Mouse (Mus musculus) midbrain, embryonic 14.5 days (tissue): ENCODE measurements around the gene Gpr35. TPM values are rescaled to one million over a fixed set of nuclear protein-coding genes. Genes with fewer than 3 reads are reported as not detected.

Experiments used
- ATAC-seq: fragments of 200-750 bp; cut with Nextera tagmentation; 2 replicates; pipeline ENCODE4 v1.8.0; 2017; ENCODE audit warnings: moderate number of reproducible peaks, moderate library complexity; ENCODE audit not compliant: low FRiP score, low TSS enrichment
- DNase-seq: peaks from one replicate; pipeline ENCODE4 v3.0.0-alpha.2; 2015
- H3K27ac ChIP-seq: fragments of 300-500 bp; sonication (generic); replicated peaks from 2 replicates; pipeline ENCODE4 v1.5.1; 2014; ENCODE audit warnings: mild to moderate bottlenecking, low read depth, low read length, moderate library complexity
- H3K27me3 ChIP-seq: fragments of 300-500 bp; sonication (generic); 2 replicates; pipeline ENCODE4 v1.6.1; 2014; ENCODE audit warnings: low read length, control low read depth, mixed read lengths; ENCODE audit not compliant: control insufficient read depth, insufficient read depth
- H3K36me3 ChIP-seq: fragments of 300-500 bp; sonication (generic); 2 replicates; pipeline ENCODE4 v1.6.1; 2014; ENCODE audit warnings: low read length, control low read depth; ENCODE audit not compliant: control insufficient read depth, insufficient read depth
- H3K4me1 ChIP-seq: fragments of 300-500 bp; sonication (generic); 2 replicates; pipeline ENCODE4 v1.6.1; 2014; ENCODE audit warnings: mild to moderate bottlenecking, antibody characterized with exemption, low read length, control low read depth; ENCODE audit not compliant: control insufficient read depth, insufficient read depth
- H3K4me2 ChIP-seq: fragments of 300-500 bp; sonication (generic); 2 replicates; pipeline ENCODE4 v1.6.1; 2014; ENCODE audit warnings: mild to moderate bottlenecking, low read length, moderate library complexity
- H3K4me3 ChIP-seq: fragments of 300-500 bp; sonication (generic); replicated peaks from 2 replicates; pipeline ENCODE4 v1.5.1; 2014; ENCODE audit warnings: low read depth, low read length
- H3K9ac ChIP-seq: fragments of 300-500 bp; sonication (generic); replicated peaks from 2 replicates; pipeline ENCODE4 v1.6.1; 2014; ENCODE audit warnings: mild to moderate bottlenecking, low read length, moderate library complexity
- H3K9me3 ChIP-seq: fragments of 300-500 bp; sonication (generic); 2 replicates; pipeline ENCODE4 v1.6.1; 2016; ENCODE audit warnings: low read length, control low read depth, mixed read lengths; ENCODE audit not compliant: control insufficient read depth
- WGBS: fragments of 180-500 bp; shearing (Covaris S2); extraction: QIAGEN DNeasy Blood & Tissue Kit; methylation state at CpG from one replicate; pipeline ENCODE4 v1.1.7; 2014; 5-methylcytosine and 5-hydroxymethylcytosine counted together
- polyA plus RNA-seq: library from polyadenylated mRNA; unstranded; fragments of >200 nt; fragmentation: Nextera tagmentation; extraction: Ambion mirVana; gene quantifications from 2 replicates; pipeline ENCODE4 v1.2.1, GENCODE M21; 2014

Gene Gpr35
- polyA plus RNA-seq, 1 experiment from 2014 or later: 1.3 TPM

DNA sequence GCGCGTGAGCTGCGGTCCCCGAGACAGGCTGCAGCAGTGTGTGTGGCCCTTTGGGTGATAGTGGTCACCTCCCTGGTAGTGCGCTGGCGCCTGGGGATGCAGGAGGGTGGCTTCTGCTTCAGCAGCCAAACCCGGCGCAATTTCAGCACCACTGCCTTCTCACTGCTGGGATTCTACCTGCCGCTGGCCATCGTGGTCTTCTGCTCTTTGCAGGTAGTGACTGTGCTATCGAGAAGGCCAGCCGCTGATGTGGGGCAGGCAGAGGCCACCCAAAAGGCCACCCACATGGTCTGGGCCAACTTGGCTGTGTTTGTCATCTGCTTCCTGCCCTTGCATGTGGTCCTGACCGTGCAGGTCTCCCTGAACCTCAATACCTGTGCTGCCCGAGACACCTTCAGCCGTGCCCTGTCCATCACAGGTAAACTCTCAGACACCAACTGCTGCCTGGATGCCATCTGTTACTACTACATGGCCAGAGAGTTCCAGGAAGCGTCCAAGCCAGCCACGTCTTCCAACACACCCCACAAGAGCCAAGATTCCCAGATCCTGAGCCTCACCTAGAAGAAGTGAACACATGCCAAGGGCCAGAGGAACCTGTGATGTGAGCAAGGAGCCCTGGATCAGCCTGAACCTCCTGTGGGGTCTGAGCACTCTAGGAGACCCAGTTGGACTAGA lies 32.4 kb downstream of the Gpr35 start:
- DNase-seq (no peak), ATAC-seq (no peak)
- H3K9me3 ChIP-seq: no peaks in the 10 kb centered on the region
- no peak overlapping the region for H3K4me3 ChIP-seq
- H3K4me1 ChIP-seq: no peaks in the 10 kb centered on the region
- WGBS: 91% methylated on average over 17 of the region's 17 CpGs
- H3K9ac ChIP-seq: no peak overlapping the region
- H3K4me2 ChIP-seq: no peak overlapping the region
- H3K36me3 ChIP-seq: no peaks in the 10 kb centered on the region
- H3K27me3 ChIP-seq: no peaks in the 10 kb centered on the region
- H3K27ac ChIP-seq: no peak overlapping the region

DNA sequence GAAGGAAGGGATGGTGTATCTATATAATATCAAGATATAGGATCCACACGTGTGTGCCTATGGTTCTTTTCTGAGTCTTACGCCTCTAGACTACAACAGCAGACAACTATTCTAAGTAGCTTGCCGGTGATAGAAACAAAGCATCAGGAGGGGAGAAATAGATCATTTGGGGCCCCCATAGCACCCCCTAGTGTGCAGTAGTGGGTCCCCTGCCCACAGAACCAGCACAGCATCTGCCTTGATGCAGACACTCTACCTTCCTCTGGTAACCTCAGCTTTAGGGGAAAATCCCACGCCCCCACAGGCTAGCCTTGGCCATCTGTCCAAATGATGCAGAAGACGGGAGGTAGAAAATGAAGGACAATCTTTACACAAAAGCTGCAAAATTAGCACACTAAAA lies 34.3 kb downstream of the Gpr35 start:
- H3K4me1 ChIP-seq: no peaks in the 10 kb centered on the region
- H3K4me3 ChIP-seq: no peak overlapping the region
- WGBS: 94% methylated on average over 5 of the region's 5 CpGs
- no peak for ATAC-seq
- no peaks in the 10 kb centered on the region for H3K27me3 ChIP-seq
- H3K27ac ChIP-seq: no peak overlapping the region
- no peaks in the 10 kb centered on the region for H3K9me3 ChIP-seq
- H3K4me2 ChIP-seq: no peak overlapping the region
- no peak for DNase-seq
- H3K9ac ChIP-seq: no peak overlapping the region
- no peaks in the 10 kb centered on the region for H3K36me3 ChIP-seq

DNA sequence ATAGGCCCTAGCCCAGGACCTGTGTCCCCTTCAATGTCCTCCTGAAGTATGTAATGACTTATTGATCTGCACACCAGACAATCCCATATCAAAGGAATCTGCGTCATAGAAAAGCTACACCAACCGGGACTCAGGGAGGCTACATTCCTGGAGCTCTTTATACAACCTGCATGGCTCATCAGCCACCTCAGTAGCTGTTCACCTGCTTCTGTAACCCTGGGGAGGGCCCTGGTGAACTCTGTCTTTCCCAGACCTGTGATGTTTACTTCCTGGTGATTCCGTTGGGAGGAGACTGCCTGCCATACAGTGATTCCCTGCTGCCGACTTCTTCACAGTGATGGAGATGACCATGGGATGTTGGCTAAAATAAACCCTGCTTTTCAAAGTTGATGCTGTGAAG lies 38.2 kb downstream of the Gpr35 start:
- no peaks in the 10 kb centered on the region for H3K9me3 ChIP-seq
- ATAC-seq (no peak), DNase-seq (no peak)
- no peak overlapping the region for H3K4me3 ChIP-seq
- no peaks in the 10 kb centered on the region for H3K36me3 ChIP-seq
- no peak overlapping the region for H3K9ac ChIP-seq
- no peak overlapping the region for H3K27ac ChIP-seq
- H3K4me1 ChIP-seq: no peaks in the 10 kb centered on the region
- H3K27me3 ChIP-seq: no peaks in the 10 kb centered on the region
- H3K4me2 ChIP-seq: no peak overlapping the region
- 83% methylated on average over 4 of the region's 4 CpGs for WGBS

DNA sequence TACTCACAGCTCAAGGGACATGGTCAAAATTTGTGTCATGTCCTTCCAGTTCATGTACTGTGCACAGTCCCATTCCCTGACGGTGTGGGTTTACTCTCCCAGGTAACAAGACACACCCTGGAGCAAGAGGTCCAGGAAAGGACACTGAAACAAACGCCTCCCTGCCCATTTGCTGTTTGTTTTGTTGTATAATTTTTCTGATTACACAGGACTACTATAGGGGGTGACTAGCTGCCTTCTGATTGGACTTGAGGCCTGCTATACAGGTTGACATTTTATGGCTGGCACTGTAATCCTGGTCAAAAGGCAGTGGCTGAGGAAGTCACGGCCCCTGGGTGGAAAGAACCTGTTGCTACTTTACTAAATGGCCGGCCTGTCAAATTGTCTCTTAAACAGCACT lies 39.2 kb downstream of the Gpr35 start:
- DNase-seq: no peak
- no peaks in the 10 kb centered on the region for H3K36me3 ChIP-seq
- no peak overlapping the region for H3K4me3 ChIP-seq
- no peaks in the 10 kb centered on the region for H3K9me3 ChIP-seq
- no peak overlapping the region for H3K9ac ChIP-seq
- H3K27ac ChIP-seq: no peak overlapping the region
- no peak for ATAC-seq
- no peaks in the 10 kb centered on the region for H3K4me1 ChIP-seq
- no peaks in the 10 kb centered on the region for H3K27me3 ChIP-seq
- 79% methylated on average over 4 of the region's 4 CpGs for WGBS
- H3K4me2 ChIP-seq: no peak overlapping the region

DNA sequence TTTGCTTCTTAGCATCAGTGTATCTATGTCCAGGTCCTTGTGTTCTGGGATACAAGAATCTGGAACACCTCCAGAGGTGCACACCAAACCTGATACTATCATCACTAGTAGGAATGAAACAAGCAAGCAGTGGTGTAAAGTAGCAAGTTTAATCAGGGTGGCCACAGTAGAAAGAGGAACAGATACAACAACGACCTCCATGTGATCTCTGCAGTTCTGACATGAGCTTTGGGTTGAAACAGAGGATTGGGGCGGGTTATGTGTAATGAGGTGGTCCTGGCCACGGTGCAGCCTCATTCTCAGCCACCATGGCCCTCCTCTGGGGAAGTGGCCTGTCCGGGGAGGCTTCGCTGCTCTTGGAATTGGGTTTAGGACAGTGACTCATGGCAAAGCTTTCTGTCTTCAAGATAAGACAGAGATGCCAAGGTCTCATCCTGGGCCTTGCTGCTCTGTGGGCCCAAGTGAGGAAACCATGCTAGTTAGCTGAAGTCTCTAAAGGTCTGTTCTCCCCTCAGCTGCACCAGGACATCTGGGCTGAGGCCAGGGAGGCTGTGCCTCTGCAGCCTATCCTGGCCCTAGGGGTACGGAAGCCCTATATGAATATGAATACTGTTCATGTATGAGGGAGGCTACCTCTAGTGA lies 41.7 kb downstream of the Gpr35 start:
- no peaks in the 10 kb centered on the region for H3K9me3 ChIP-seq
- DNase-seq (no peak), ATAC-seq (no peak)
- 73% methylated on average over 6 of the region's 6 CpGs for WGBS
- H3K4me1 ChIP-seq: no peaks in the 10 kb centered on the region
- H3K4me2 ChIP-seq: no peak overlapping the region
- no peak overlapping the region for H3K9ac ChIP-seq
- H3K27me3 ChIP-seq: no peaks in the 10 kb centered on the region
- no peak overlapping the region for H3K4me3 ChIP-seq
- H3K27ac ChIP-seq: no peak overlapping the region
- H3K36me3 ChIP-seq: no peaks in the 10 kb centered on the region

DNA sequence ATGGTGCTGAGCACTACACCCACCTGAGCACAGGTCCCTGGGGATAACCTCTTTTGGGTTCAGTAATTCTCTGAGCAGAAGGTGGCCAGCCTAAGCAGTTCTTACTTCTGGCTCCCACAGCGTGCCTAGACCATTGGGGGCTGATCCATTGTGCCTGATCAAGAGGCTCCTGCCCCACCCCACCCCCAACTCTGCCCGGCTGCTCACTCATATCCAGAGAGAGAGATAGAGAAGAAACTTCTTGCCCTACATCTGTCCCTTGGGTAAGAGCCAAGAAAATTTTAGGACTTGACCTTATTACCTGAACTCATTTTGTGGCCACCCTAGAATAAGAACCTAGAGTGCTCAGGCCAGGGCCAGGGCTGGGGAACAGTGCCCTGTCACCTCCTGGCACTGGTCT lies 42.2 kb downstream of the Gpr35 start:
- no peak overlapping the region for H3K27ac ChIP-seq
- DNase-seq: no peak
- no peak overlapping the region for H3K4me2 ChIP-seq
- no peaks in the 10 kb centered on the region for H3K9me3 ChIP-seq
- no peaks in the 10 kb centered on the region for H3K36me3 ChIP-seq
- no peaks in the 10 kb centered on the region for H3K27me3 ChIP-seq
- H3K4me3 ChIP-seq: no peak overlapping the region
- H3K9ac ChIP-seq: no peak overlapping the region
- no peak for ATAC-seq
- 60% methylated on average over 2 of the region's 2 CpGs for WGBS
- no peaks in the 10 kb centered on the region for H3K4me1 ChIP-seq

DNA sequence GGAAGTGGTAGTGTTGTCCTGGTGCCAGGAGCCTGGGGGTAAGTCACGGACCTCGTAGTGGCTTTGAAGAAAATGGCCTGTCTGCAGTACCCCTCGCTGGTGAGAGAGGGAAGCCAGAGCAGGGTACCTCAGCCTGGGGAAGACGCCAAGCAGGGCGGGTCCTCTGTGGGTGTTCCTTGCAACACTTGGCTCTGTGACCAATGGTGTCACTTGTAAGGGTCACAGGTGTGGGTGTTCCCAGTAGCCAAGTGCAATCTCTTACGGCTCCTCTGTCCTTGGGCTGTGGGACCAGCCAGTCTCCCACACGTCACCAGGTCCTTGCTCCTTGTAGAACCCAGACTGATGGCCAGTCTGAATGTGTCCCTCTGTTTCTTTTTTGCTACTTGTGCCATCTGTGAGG lies 55.4 kb downstream of the Gpr35 start, which contains the start of gene Aqp12:
Gene Aqp12, plus strand, starts transcription at position 274 of the 400 bp plus-strand sequence.
- no peak within 1 kb of the TSS for H3K4me3 ChIP-seq

DNA sequence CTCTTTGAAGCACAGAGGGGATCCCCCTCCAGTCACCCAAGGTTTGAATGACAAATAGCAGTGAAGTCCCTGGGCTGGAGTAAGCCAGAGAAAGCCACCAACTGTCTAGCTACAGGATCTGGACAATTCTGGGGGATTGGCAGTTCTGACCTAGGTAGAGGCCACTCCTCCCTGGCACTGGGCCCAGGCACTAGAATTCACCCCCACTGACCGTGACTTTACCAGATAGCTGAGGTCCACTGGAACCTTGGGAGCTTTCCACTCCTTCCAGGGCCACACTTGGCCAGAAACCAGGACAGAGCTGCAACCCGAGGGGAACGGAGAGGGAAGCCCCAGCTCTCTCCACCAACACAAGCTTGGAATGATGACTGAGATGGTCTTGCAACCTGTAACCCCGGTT lies 58.5 kb downstream of the Gpr35 start:
- Histone ChIP-seq H3K27ac (no peak overlapping the region), H3K4me1 (no peaks in the 10 kb centered on the region), H3K4me3 (no peak overlapping the region), H3K27me3 (no peaks in the 10 kb centered on the region), H3K36me3 (no peaks in the 10 kb centered on the region), H3K9me3 (no peaks in the 10 kb centered on the region), H3K4me2 (no peak overlapping the region), H3K9ac (no peak overlapping the region)
- ATAC-seq (no peak; the same call in 1 of the 2 replicates), DNase-seq (no peak)
- 76% methylated on average over 4 of the region's 4 CpGs for WGBS

More for the DNA sequence above, 55.4 kb downstream of the Gpr35 start, which contains the start of gene Aqp12:
- no peaks in the 10 kb centered on the region for H3K27me3 ChIP-seq
- DNase-seq (no peak), ATAC-seq (no peak)
- no peaks in the 10 kb centered on the region for H3K36me3 ChIP-seq
- H3K9me3 ChIP-seq: no peaks in the 10 kb centered on the region
- no peaks in the 10 kb centered on the region for H3K4me1 ChIP-seq
- 86% methylated on average over 7 of the region's 7 CpGs for WGBS
- H3K27ac ChIP-seq: no peak within 1 kb of the TSS
- H3K4me2 ChIP-seq: no peak within 1 kb of the TSS
- no peak within 1 kb of the TSS for H3K9ac ChIP-seq

DNA sequence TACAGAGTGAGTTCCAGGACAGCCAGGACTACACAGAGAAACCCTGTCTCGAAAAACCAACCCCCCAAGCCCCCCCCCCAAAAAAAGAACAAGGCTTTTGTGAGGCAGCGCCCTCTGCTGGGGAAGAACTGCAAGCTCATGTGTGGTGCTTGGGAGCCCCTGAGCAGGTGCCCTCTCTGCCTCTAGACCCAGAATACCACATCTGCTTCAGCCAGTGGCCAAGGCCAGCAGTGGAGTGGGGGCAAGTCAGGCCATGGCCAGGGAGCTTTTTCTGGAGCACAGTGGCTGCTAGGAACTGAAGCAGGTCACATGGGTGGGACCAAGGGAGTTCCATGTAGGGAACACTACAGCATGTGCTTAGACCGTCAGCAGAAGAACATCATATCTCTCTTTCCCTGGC lies 60.1 kb downstream of the Gpr35 start:
- DNase-seq (peak; percentile 53), ATAC-seq (no peak)
- Histone ChIP-seq H3K36me3 (0 out of 2 replicates have a peak, but pooled peaks cover 3% of the 10 kb centered on the region), H3K4me3 (no peak overlapping the region), H3K4me2 (no peak overlapping the region), H3K9me3 (no peaks in the 10 kb centered on the region), H3K27me3 (no peaks in the 10 kb centered on the region), H3K4me1 (no peaks in the 10 kb centered on the region), H3K27ac (no peak overlapping the region), H3K9ac (no peak overlapping the region)
- WGBS: 32% methylated on average over 3 of the region's 3 CpGs
